Comparison of ENCODE assay signal across 19 mouse cellular contexts in genomic region chr14:47632419-47632818, GRCm38 (mm10). TPM values are rescaled to one million over a fixed set of nuclear protein-coding genes. Genes with fewer than 3 reads are reported as not detected.
DNase-seq lines count a peak whose midpoint lies in the region; ATAC-seq and TF ChIP-seq lines count a peak whose summit lies in the region.
"Had no signal": no experiment of that assay in that cellular context is flagged by ENCODE, and none has a peak within 500 bp of the region (broad histone marks: within the 10 kb centered on the region; RNA-seq: fewer than 3 reads in every experiment).

No protein-coding gene starts in this region.

- peak; percentile 50 to 75 for DNase-seq in heart, adult 18-20 months
- DNase-seq in heart, postnatal 25 days (ENCODE audit: low spot score): no peak
- DNase-seq in embryo, embryonic 11 days: no peak
- DNase-seq in hindbrain, postnatal 0 days (ENCODE audit: low spot score): no peak
- DNase-seq in adrenal gland, adult 2 months: no peak
- DNase-seq: adrenal gland, postnatal 14 days; cerebellum, adult 18-20 months; cerebellum, adult 9-11 months; cerebellum, postnatal 36 days; forebrain, postnatal 0 days; gastrocnemius, postnatal 14 days; kidney, adult 9 months had no signal

- 33% methylated on average over 1 of the region's 1 CpGs for WGBS in heart, embryonic 12.5 days
- 28% methylated on average over 1 of the region's 1 CpGs for WGBS in heart, embryonic 16.5 days
- WGBS in hindbrain, postnatal 0 days: 90% methylated on average over 1 of the region's 1 CpGs

- no peaks in the 10 kb centered on the region for H3K9me3 ChIP-seq in heart, embryonic 12.5 days (replicated peaks)
- H3K9me3 ChIP-seq in heart, embryonic 16.5 days (replicated peaks; ENCODE audit: control insufficient read depth, low read length): no peaks in the 10 kb centered on the region
- H3K9me3 ChIP-seq in hindbrain, postnatal 0 days (ENCODE audit: low read length): no peaks in the 10 kb centered on the region
- H3K9me3 ChIP-seq: embryonic facial prominence, embryonic 10.5 days; forebrain, embryonic 13.5 days; hindbrain, embryonic 15.5 days had no signal

- H3K9ac ChIP-seq in heart, embryonic 12.5 days: no peak overlapping the region
- no peak overlapping the region for H3K9ac ChIP-seq in heart, embryonic 16.5 days (ENCODE audit: low read length)
- H3K9ac ChIP-seq in hindbrain, postnatal 0 days (replicated peaks; ENCODE audit: low read length): no peak overlapping the region
- H3K9ac ChIP-seq: forebrain, embryonic 13.5 days; forebrain, postnatal 0 days; hindbrain, embryonic 15.5 days had no signal

- peaks cover 37% of the 10 kb centered on the region for H3K4me1 ChIP-seq in heart, embryonic 12.5 days (replicated peaks)
- peaks cover 26% of the 10 kb centered on the region for H3K4me1 ChIP-seq in heart, embryonic 16.5 days (ENCODE audit: control insufficient read depth, insufficient read depth, low read length)
- H3K4me1 ChIP-seq in hindbrain, postnatal 0 days (ENCODE audit: insufficient read depth, low read length): no peaks in the 10 kb centered on the region
- H3K4me1 ChIP-seq: forebrain, embryonic 13.5 days had no signal

- no peak for TF ChIP-seq CTCF in hindbrain, postnatal 0 days (IDR thresholded peaks at IDR 0.05; ENCODE audit: low read depth)

- peak overlapping the region; percentile 73 for H3K27ac ChIP-seq in heart, embryonic 12.5 days (ENCODE audit: poor library complexity, severe bottlenecking)
- peak overlapping the region; percentile 60 for H3K27ac ChIP-seq in heart, embryonic 16.5 days (ENCODE audit: low read length)
- no peak overlapping the region for H3K27ac ChIP-seq in hindbrain, postnatal 0 days
- H3K27ac ChIP-seq: embryonic facial prominence, embryonic 10.5 days; forebrain, embryonic 13.5 days; hindbrain, embryonic 15.5 days had no signal

- H3K4me2 ChIP-seq in heart, embryonic 12.5 days: no peak overlapping the region
- H3K4me2 ChIP-seq in heart, embryonic 16.5 days (ENCODE audit: low read depth, low read length): no peak overlapping the region
- no peak overlapping the region for H3K4me2 ChIP-seq in hindbrain, postnatal 0 days (ENCODE audit: low read depth, low read length)
- H3K4me2 ChIP-seq: forebrain, embryonic 13.5 days; hindbrain, embryonic 15.5 days had no signal

- intact Hi-C loops in heart, postnatal 25 days (cut with DNase I): no loop called here

- no peaks in the 10 kb centered on the region for H3K27me3 ChIP-seq in heart, embryonic 12.5 days (replicated peaks)
- H3K27me3 ChIP-seq in heart, embryonic 16.5 days (ENCODE audit: control insufficient read depth, insufficient read depth, low read length): no peaks in the 10 kb centered on the region
- no peaks in the 10 kb centered on the region for H3K27me3 ChIP-seq in hindbrain, postnatal 0 days (ENCODE audit: insufficient read depth, low read length)
- H3K27me3 ChIP-seq: forebrain, embryonic 13.5 days; hindbrain, embryonic 15.5 days had no signal

- no peak; the same call in 1 of the 2 replicates for ATAC-seq in heart, embryonic 12.5 days (ENCODE audit: insufficient number of reproducible peaks, low FRiP score)
- peak; percentile 42; the same call in 1 of the 2 replicates for ATAC-seq in heart, embryonic 16.5 days (replicated peaks; ENCODE audit: extremely low read depth, insufficient read depth, low FRiP score)
- ATAC-seq in hindbrain, postnatal 0 days: no peak
- ATAC-seq: forebrain, embryonic 13.5 days; forebrain, postnatal 0 days; inflammation-experienced regulatory T-cells, adult 6 months; intestine, postnatal 0 days had no signal

- H3K36me3 ChIP-seq in heart, embryonic 12.5 days: no peaks in the 10 kb centered on the region
- H3K36me3 ChIP-seq in heart, embryonic 16.5 days (ENCODE audit: control insufficient read depth, insufficient read depth): no peaks in the 10 kb centered on the region
- H3K36me3 ChIP-seq in hindbrain, postnatal 0 days (ENCODE audit: insufficient read depth, low read length): no peaks in the 10 kb centered on the region
- H3K36me3 ChIP-seq: embryonic facial prominence, embryonic 10.5 days; hindbrain, embryonic 15.5 days had no signal

- H3K4me3 ChIP-seq in heart, embryonic 12.5 days: no peak overlapping the region
- no peak overlapping the region for H3K4me3 ChIP-seq in heart, embryonic 16.5 days (ENCODE audit: low read length)
- H3K4me3 ChIP-seq in hindbrain, postnatal 0 days (ENCODE audit: low read length): no peak overlapping the region
- H3K4me3 ChIP-seq: embryonic facial prominence, embryonic 10.5 days; forebrain, embryonic 13.5 days; hindbrain, embryonic 15.5 days had no signal

RNA-seq across cellular contexts. Expression of gene Ktn1, which starts 15.8 kb away (rescaled TPM):
- total RNA-seq in heart, adult 18-20 months (2021): 100 to 1,000 TPM; 188 to 203 TPM
- 100 to 1,000 TPM; 187 to 193 TPM for total RNA-seq in heart, postnatal 25 days (2021)
- 93.5 and 102 TPM in 2 replicates for polyA plus RNA-seq in heart, embryonic 12.5 days (2016; fragmentation: Nextera tagmentation; extraction: Ambion mirVana)
- polyA plus RNA-seq in heart, embryonic 16.5 days (2015; fragmentation: Nextera tagmentation; extraction: Ambion mirVana): 57.9 and 66.6 TPM in 2 replicates
- 23.5 and 27.4 TPM in 2 replicates for total RNA-seq in hindbrain, postnatal 0 days (2014; rRNA removed)
- 66.8 and 73.8 TPM in 2 replicates for polyA plus RNA-seq in hindbrain, postnatal 0 days (2015; fragmentation: Nextera tagmentation; extraction: Ambion mirVana)
- 10 to 100 TPM; 38.3 to 55.1 TPM for total RNA-seq in adrenal gland, adult 2 months (2021)
- polyA plus RNA-seq in adrenal gland, adult 2 months (2012; rRNA removed): 2.1 and 3.4 TPM in 2 replicates

Comparison
In these comparisons a context has a peak if more than half of its experiments do, and no peak if none do; other contexts are left out.
1. DNase-seq: peak in heart, adult 18-20 months (2 of 2); none in heart, postnatal 25 days (single experiment), embryo, embryonic 11 days (single experiment), hindbrain, postnatal 0 days (single experiment) and adrenal gland, adult 2 months (single experiment).